Mouse (Mus musculus): Measurements from ENCODE around the gene Lipn.

- TF ChIP-seq CTCF (IDR thresholded peaks at IDR 0.05; ENCODE audit: low read depth, low read length) (no peak), GATA1 (IDR thresholded peaks at IDR 0.05; ENCODE audit: borderline replicate concordance, low read length) (no peak)
Observed at GRCm38 (mm10) chr19:34063547-34063946, 3.6 kb upstream of the Lipn start.
